9 mouse cellular contexts compared by ENCODE assay signal in the genomic region with DNA sequence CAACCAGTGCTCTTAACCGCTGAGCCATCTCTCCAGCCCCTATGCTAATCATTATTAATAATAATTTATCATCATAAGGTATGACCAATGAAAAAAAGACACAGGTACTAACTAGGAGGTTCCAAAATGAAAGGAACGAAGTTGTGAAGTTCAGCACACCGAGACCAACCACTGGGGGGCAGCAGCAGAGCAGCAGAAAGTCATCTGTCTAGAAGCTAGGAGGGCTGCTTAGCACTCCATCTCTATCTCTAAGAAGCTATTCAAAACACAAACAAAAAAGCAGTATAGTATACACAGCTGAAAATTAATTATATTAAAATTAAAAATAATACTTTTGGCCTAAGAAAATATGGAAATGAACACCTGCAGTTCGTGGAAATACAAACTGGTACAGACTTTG. TPM values are rescaled to one million over a fixed set of nuclear protein-coding genes. Genes with fewer than 3 reads are reported as not detected.
DNase-seq lines count a peak whose midpoint lies in the region; ATAC-seq lines count a peak whose summit lies in the region.
"Had no signal": no experiment of that assay in that cellular context is flagged by ENCODE, and none has a peak within 500 bp of the region (broad histone marks: within the 10 kb centered on the region; RNA-seq: fewer than 3 reads in every experiment).

No protein-coding gene starts in this region.

- ATAC-seq in kidney, embryonic 15.5 days (replicated peaks; ENCODE audit: low FRiP score): peak; percentile 70; the same call in 1 of the 2 replicates
- ATAC-seq in neutrophil, adult 5-6 weeks (ENCODE audit: extremely low read depth, insufficient number of reproducible peaks, low FRiP score, poor library complexity, severe bottlenecking): peak; percentile 76

- WGBS in kidney, embryonic 15.5 days: 52% methylated on average over 4 of the region's 4 CpGs

- H3K4me1 ChIP-seq in kidney, embryonic 15.5 days: peaks cover 4% of the 10 kb centered on the region

- no peaks in the 10 kb centered on the region for H3K27me3 ChIP-seq in kidney, embryonic 15.5 days
- H3K27me3 ChIP-seq: embryonic facial prominence, embryonic 12.5 days had no signal

- no peak overlapping the region for H3K9ac ChIP-seq in kidney, embryonic 15.5 days
- H3K9ac ChIP-seq: embryonic facial prominence, embryonic 12.5 days had no signal

- DNase-seq in ovary, postnatal 10 days (ENCODE audit: low spot score): peak; percentile 35
- no peak for DNase-seq in ovary, adult 18-20 months (ENCODE audit: low spot score)
- peak; percentile 91 to 92 for DNase-seq in cerebellum, postnatal 10 days
- DNase-seq in gastrocnemius, postnatal 10 days: peak; percentile 86
- DNase-seq in liver: peak; percentile 82
- DNase-seq in thymus, adult 18-20 months: peak; percentile 26 to 45

- H3K36me3 ChIP-seq in kidney, embryonic 15.5 days: peaks cover 90% of the 10 kb centered on the region

- H3K4me2 ChIP-seq in kidney, embryonic 15.5 days: no peak overlapping the region
- H3K4me2 ChIP-seq: embryonic facial prominence, embryonic 12.5 days had no signal

- no peak overlapping the region for H3K4me3 ChIP-seq in kidney, embryonic 15.5 days (replicated peaks)
- H3K4me3 ChIP-seq: embryonic facial prominence, embryonic 12.5 days had no signal

- no peaks in the 10 kb centered on the region for H3K9me3 ChIP-seq in kidney, embryonic 15.5 days (replicated peaks)
- H3K9me3 ChIP-seq: embryonic facial prominence, embryonic 12.5 days had no signal

- H3K27ac ChIP-seq in kidney, embryonic 15.5 days: peak overlapping the region; percentile 15; the same call in 1 of the 2 replicates
- H3K27ac ChIP-seq: embryonic facial prominence, embryonic 12.5 days had no signal

RNA-seq across cellular contexts. Expression of a gene that starts 53.0 kb away (rescaled TPM):
- 10 to 100 TPM; 56.8 to 69.7 TPM for total RNA-seq in gastrocnemius, postnatal 10 days (2021)
- 200 TPM in 2 replicates for polyA plus RNA-seq in kidney, embryonic 15.5 days (2015; fragmentation: Nextera tagmentation; extraction: Ambion mirVana)
- 31.7 and 32.3 TPM in 2 replicates for total RNA-seq in neutrophil, adult 5-6 weeks (2017)
